Mouse (Mus musculus): Measurements from ENCODE around the gene Peak1. TPM values are rescaled to one million over a fixed set of nuclear protein-coding genes. Genes with fewer than 3 reads are reported as not detected.

Gene Peak1
- total and polyA plus RNA-seq, 3 experiments = 2.8 to 13.3 (median 5.4) TPM

GRCm38 (mm10) chr9:56265460-56266199 is 152.2 kb downstream of the Peak1 start (continued):
- TF ChIP-seq POLR2AphosphoS2 (IDR thresholded peaks at IDR 0.05; ENCODE audit: low read depth, low read length) = no peak
- peak; percentile 88 for TF ChIP-seq MEF2A (IDR thresholded peaks at IDR 0.05; ENCODE audit: borderline replicate concordance, low read depth, low read length)
- TF ChIP-seq IRF4 (IDR thresholded peaks at IDR 0.05; ENCODE audit: low read depth, low read length) = peak; percentile 78
- TF ChIP-seq HCFC1 (IDR thresholded peaks at IDR 0.05; ENCODE audit: low read depth, low read length) = peak; percentile 45; the same call in 1 of the 2 replicates
- 0 out of 2 replicates have a peak, but pooled peaks have one; percentile 70 for TF ChIP-seq RCOR1 (conservative IDR thresholded peaks at IDR 0.05; ENCODE audit: low read depth, low read length)
- no peak for TF ChIP-seq PAX5 (IDR thresholded peaks at IDR 0.05; ENCODE audit: low read length)
- no peak for TF ChIP-seq TCF12 (IDR thresholded peaks at IDR 0.05; ENCODE audit: low read depth, low read length)
- 0 out of 2 replicates have a peak, but pooled peaks have one; percentile 20 for TF ChIP-seq CHD2 (IDR thresholded peaks at IDR 0.05; ENCODE audit: low read length)
- no peak for TF ChIP-seq USF2 (conservative IDR thresholded peaks at IDR 0.05; ENCODE audit: low read depth, low read length)
- no peak; the same call in 1 of the 2 replicates for TF ChIP-seq JUN (IDR thresholded peaks at IDR 0.05; ENCODE audit: insufficient read depth, low read depth, low read length)
- TF ChIP-seq CHD1 (IDR thresholded peaks at IDR 0.05; ENCODE audit: low read depth, low read length) = peak; percentile 68; the same call in 1 of the 2 replicates
- no peak for TF ChIP-seq MAFK (IDR thresholded peaks at IDR 0.05; ENCODE audit: insufficient replicate concordance, low read length)
- 0 out of 2 replicates have a peak, but pooled peaks have one; percentile 3 for TF ChIP-seq MAX (IDR thresholded peaks at IDR 0.05; ENCODE audit: low read length)
- TF ChIP-seq MXI1 (IDR thresholded peaks at IDR 0.05; ENCODE audit: low read depth, low read length) = no peak

GRCm38 (mm10) chr9:56265022-56265360 is 152.9 kb downstream of the Peak1 start:
- H3K9me3 ChIP-seq (replicated peaks; ENCODE audit: low read length) = peaks cover 4% of the 10 kb centered on the region
- H3K36me3 ChIP-seq (replicated peaks in 1 of 2; ENCODE audit: control insufficient read depth in 1 of 2, insufficient read depth in 1 of 2, low read length in 1 of 2) = peaks cover 0 to 19% of the 10 kb centered on the region in 2 experiments
- in situ Hi-C loops (cut with MboI; ENCODE audit: low pct_ligation_motif_present, low pct_unique_long_range_greater_than_20kb, low sequenced_read_pairs) = loop anchor here (10.0 to 25.0 kb wide), 2 partner anchors 147 to 280 kb away; partner anchors contain the start of genes Hmg20a and Peak1
- DNase-seq (ENCODE audit: extremely low read depth) = no peak
- no peaks in the 10 kb centered on the region for H3K27me3 ChIP-seq (replicated peaks)
- peak overlapping the region; percentile 23; the same call in 1 of the 2 replicates for H3K9ac ChIP-seq (ENCODE audit: insufficient read depth, low read depth)
- no peak overlapping the region for H3K4me3 ChIP-seq (replicated peaks in 1 of 3; ENCODE audit: low read depth in 2 of 3, low read length in 2 of 3, poor library complexity in 1 of 3)
- H3K4me1 ChIP-seq (ENCODE audit: control insufficient read depth in 1 of 2, insufficient read depth in 2 of 2) = peaks cover 12 to 60% of the 10 kb centered on the region in 2 experiments
- peak overlapping the region; percentile 90 for H3K4me2 ChIP-seq (ENCODE audit: insufficient read depth, low read depth, poor library complexity, severe bottlenecking)
- no peaks in the 10 kb centered on the region for H3K79me2 ChIP-seq (replicated peaks; ENCODE audit: control insufficient read depth, extremely low read depth, insufficient read depth, poor library complexity, severe bottlenecking)
- peak overlapping the region; percentile 52; the same call in 1 of the 2 replicates for H3K27ac ChIP-seq (ENCODE audit: insufficient read depth, low read depth)
- dilution Hi-C loops (cut with MboI; ENCODE audit: extremely low pct_ligation_motif_present, extremely low pct_unique_long_range_greater_than_20kb, low sequenced_read_pairs) = no loop called here
- TF ChIP-seq IRF4 (IDR thresholded peaks at IDR 0.05; ENCODE audit: low read depth, low read length) (no peak), NELFE (IDR thresholded peaks at IDR 0.05; ENCODE audit: low read depth, low read length) (no peak), HCFC1 (IDR thresholded peaks at IDR 0.05; ENCODE audit: low read depth, low read length) (no peak), POLR2AphosphoS2 (IDR thresholded peaks at IDR 0.05; ENCODE audit: low read depth, low read length) (no peak), MAZ (IDR thresholded peaks at IDR 0.05; ENCODE audit: low read depth, low read length) (no peak), JUND (conservative IDR thresholded peaks at IDR 0.05; ENCODE audit: low read depth, low read length) (no peak), MAX (IDR thresholded peaks at IDR 0.05; ENCODE audit: low read length) (no peak), SMC3 (IDR thresholded peaks at IDR 0.05; ENCODE audit: low read depth, low read length) (no peak), ETS1 (conservative IDR thresholded peaks at IDR 0.05; ENCODE audit: low read depth, low read length) (no peak), PAX5 (IDR thresholded peaks at IDR 0.05; ENCODE audit: low read length) (no peak), ZC3H11A (IDR thresholded peaks at IDR 0.05; ENCODE audit: low read depth, low read length) (no peak), TCF12 (IDR thresholded peaks at IDR 0.05; ENCODE audit: low read depth, low read length) (no peak)

All from CH12.LX (cell line).